Mouse (Mus musculus) adipose tissue, adult 10 weeks (tissue): ENCODE data around the gene Gm29276. TPM values are rescaled to one million over a fixed set of nuclear protein-coding genes. Genes with fewer than 3 reads are reported as not detected.

Experiments
- polyA plus RNA-seq: library from polyadenylated mRNA; stranded (reverse); fragments of 350-450 nt; fragmentation: Illumina TruSeq; extraction: RNeasy Lipid Tissue Mini Kit (QIAGEN cat#74804); gene quantifications from one replicate; pipeline ENCODE4 v1.2.3, GENCODE M21; 2014; ENCODE audit warnings: low read depth, low replicate concordance

Gene Gm29276
- polyA plus RNA-seq = not detected

GRCm38 (mm10) chrY:42582150-42582549, at the start of gene Gm29276:
TSS of gene Gm29276 (minus strand) at chrY:42582250.

